Mouse (Mus musculus) forebrain, embryonic 12.5 days (tissue): ENCODE data around the gene Ptn. TPM values are rescaled to one million over a fixed set of nuclear protein-coding genes. Genes with fewer than 3 reads are reported as not detected.
A peak's percentile ranks its signal among the peaks of the same experiment; 100 is the strongest.

Experiments used
- ATAC-seq: fragments of 200-750 bp; cut with Nextera tagmentation; 2 replicates; pipeline ENCODE4 v1.8.0; 2017; ENCODE audit warnings: moderate TSS enrichment; ENCODE audit not compliant: low FRiP score
- H3K27ac ChIP-seq: fragments of 300-500 bp; sonication (generic); 2 replicates; pipeline ENCODE4 v1.5.1; 2016; ENCODE audit warnings: mild to moderate bottlenecking
- H3K27me3 ChIP-seq: fragments of 300-500 bp; sonication (generic); 2 replicates; pipeline ENCODE4 v1.6.1; 2016; ENCODE audit warnings: mild to moderate bottlenecking
- H3K36me3 ChIP-seq: fragments of 300-500 bp; sonication (generic); replicated peaks from 2 replicates; pipeline ENCODE4 v1.6.1; 2016; ENCODE audit warnings: mild to moderate bottlenecking
- H3K4me1 ChIP-seq: fragments of 300-500 bp; sonication (generic); 2 replicates; pipeline ENCODE4 v1.6.1; 2016
- H3K4me2 ChIP-seq: fragments of 300-500 bp; sonication (generic); 2 replicates; pipeline ENCODE4 v1.6.1; 2016; ENCODE audit warnings: mild to moderate bottlenecking, moderate library complexity
- H3K4me3 ChIP-seq: fragments of 300-500 bp; sonication (generic); replicated peaks from 2 replicates; pipeline ENCODE4 v1.5.1; 2016; ENCODE audit warnings: mild to moderate bottlenecking
- H3K9ac ChIP-seq: fragments of 300-500 bp; sonication (generic); 2 replicates; pipeline ENCODE4 v1.6.1; 2016; ENCODE audit warnings: mild to moderate bottlenecking
- H3K9me3 ChIP-seq: fragments of 300-500 bp; sonication (generic); 2 replicates; pipeline ENCODE4 v1.6.1; 2016
- WGBS: fragments of 180-500 bp; shearing (Covaris S2); methylation state at CpG from one replicate; pipeline ENCODE4 v1.1.7; 2016; 5-methylcytosine and 5-hydroxymethylcytosine counted together
- polyA plus RNA-seq: library from polyadenylated mRNA; unstranded; fragments of >200 nt; fragmentation: Nextera tagmentation; extraction: Ambion mirVana; gene quantifications from 2 replicates; pipeline ENCODE4 v1.2.1, GENCODE M21; 2016

The Ptn gene
- 310 and 357 TPM in 2 replicates for polyA plus RNA-seq

GRCm38 (mm10) chr6:36809747-36810285, at the start of gene Ptn:
Gene Ptn, minus strand, starts transcription at chr6:36810220.
- H3K4me2 ChIP-seq: peak within 1 kb of the TSS; percentile 56
- peak within 1 kb of the TSS; percentile 60 for H3K4me3 ChIP-seq
- peaks cover 36% of the 10 kb centered on the region for H3K4me1 ChIP-seq
- H3K27ac ChIP-seq: peak within 1 kb of the TSS; percentile 85
- under 1% methylated on average over 15 of the region's 15 CpGs for WGBS
- no peaks in the 10 kb centered on the region for H3K9me3 ChIP-seq
- H3K27me3 ChIP-seq: peaks cover 22% of the 10 kb centered on the region; the same call in 1 of the 2 replicates
- peak; percentile 83 for ATAC-seq
- peaks cover 9% of the 10 kb centered on the region; the same call in 1 of the 2 replicates for H3K36me3 ChIP-seq
- peak within 1 kb of the TSS; percentile 78 for H3K9ac ChIP-seq

- peaks cover 20% of the 10 kb centered on the region for H3K4me1 ChIP-seq
- no peaks in the 10 kb centered on the region for H3K9me3 ChIP-seq
- WGBS: 25% methylated on average over 3 of the region's 3 CpGs
- H3K4me3 ChIP-seq: no peak overlapping the region
- peak; percentile 73 for ATAC-seq
- H3K4me2 ChIP-seq: no peak overlapping the region
- peak overlapping the region; percentile 84 for H3K27ac ChIP-seq
- no peak overlapping the region for H3K9ac ChIP-seq
- H3K36me3 ChIP-seq: no peaks in the 10 kb centered on the region
- no peaks in the 10 kb centered on the region for H3K27me3 ChIP-seq
Measured at GRCm38 (mm10) chr6:36858258-36859041, 48.4 kb upstream of the Ptn start.

GRCm38 (mm10) chr6:36857627-36858257, 47.7 kb upstream of the Ptn start:
- Histone ChIP-seq H3K27me3 (no peaks in the 10 kb centered on the region), H3K36me3 (no peaks in the 10 kb centered on the region), H3K9me3 (no peaks in the 10 kb centered on the region), H3K4me2 (no peak overlapping the region), H3K9ac (no peak overlapping the region), H3K27ac (peak overlapping the region; percentile 84; the same call in 1 of the 2 replicates), H3K4me1 (peaks cover 20% of the 10 kb centered on the region), H3K4me3 (no peak overlapping the region)
- 18% methylated on average over 6 of the region's 6 CpGs for WGBS
- peak; percentile 81 for ATAC-seq

- no peaks in the 10 kb centered on the region for H3K36me3 ChIP-seq
- no peak for ATAC-seq
Measured at GRCm38 (mm10) chr6:36850422-36851129, 40.6 kb upstream of the Ptn start.

GRCm38 (mm10) chr6:36845288-36845687, 35.3 kb upstream of the Ptn start:
- Histone ChIP-seq H3K9me3 (no peaks in the 10 kb centered on the region), H3K27me3 (no peaks in the 10 kb centered on the region), H3K4me1 (no peaks in the 10 kb centered on the region), H3K36me3 (no peaks in the 10 kb centered on the region), H3K4me2 (no peak overlapping the region), H3K27ac (no peak overlapping the region), H3K4me3 (no peak overlapping the region), H3K9ac (no peak overlapping the region)
- 91% methylated on average over 1 of the region's 1 CpGs for WGBS
- ATAC-seq: no peak

More at GRCm38 (mm10) chr6:36850422-36851129, 40.6 kb upstream of the Ptn start:
- Histone ChIP-seq H3K4me2 (no peak overlapping the region), H3K9me3 (no peaks in the 10 kb centered on the region), H3K4me1 (no peaks in the 10 kb centered on the region), H3K9ac (no peak overlapping the region), H3K27me3 (no peaks in the 10 kb centered on the region), H3K27ac (0 out of 2 replicates have a peak overlapping the region, but pooled peaks have one; percentile 21), H3K4me3 (no peak overlapping the region)
- WGBS: 85% methylated on average over 7 of the region's 7 CpGs

GRCm38 (mm10) chr6:36844258-36844657, 34.2 kb upstream of the Ptn start:
- no peak overlapping the region for H3K9ac ChIP-seq
- 85% methylated on average over 6 of the region's 6 CpGs for WGBS
- no peak for ATAC-seq

GRCm38 (mm10) chr6:36843031-36843488, 33.0 kb upstream of the Ptn start:
- no peaks in the 10 kb centered on the region for H3K36me3 ChIP-seq
- no peak overlapping the region for H3K27ac ChIP-seq
- ATAC-seq: no peak
- no peaks in the 10 kb centered on the region for H3K27me3 ChIP-seq
- no peaks in the 10 kb centered on the region for H3K9me3 ChIP-seq
- no peaks in the 10 kb centered on the region for H3K4me1 ChIP-seq
- H3K9ac ChIP-seq: no peak overlapping the region
- no peak overlapping the region for H3K4me3 ChIP-seq
- 67% methylated on average over 3 of the region's 3 CpGs for WGBS
- H3K4me2 ChIP-seq: no peak overlapping the region

More at GRCm38 (mm10) chr6:36844258-36844657, 34.2 kb upstream of the Ptn start:
- H3K4me3 ChIP-seq: no peak overlapping the region
- no peak overlapping the region for H3K27ac ChIP-seq
- no peak overlapping the region for H3K4me2 ChIP-seq
- no peaks in the 10 kb centered on the region for H3K36me3 ChIP-seq
- no peaks in the 10 kb centered on the region for H3K9me3 ChIP-seq
- H3K4me1 ChIP-seq: no peaks in the 10 kb centered on the region
- no peaks in the 10 kb centered on the region for H3K27me3 ChIP-seq

- no peak overlapping the region for H3K27ac ChIP-seq
- H3K4me2 ChIP-seq: no peak overlapping the region
- no peaks in the 10 kb centered on the region for H3K9me3 ChIP-seq
- no peaks in the 10 kb centered on the region for H3K4me1 ChIP-seq
- 84% methylated on average over 5 of the region's 5 CpGs for WGBS
- H3K36me3 ChIP-seq: no peaks in the 10 kb centered on the region
- no peaks in the 10 kb centered on the region for H3K27me3 ChIP-seq
- no peak overlapping the region for H3K9ac ChIP-seq
- no peak for ATAC-seq
- H3K4me3 ChIP-seq: no peak overlapping the region
Measured at GRCm38 (mm10) chr6:36842101-36842922, 32.3 kb upstream of the Ptn start.

GRCm38 (mm10) chr6:36841701-36842100, 31.7 kb upstream of the Ptn start:
- Histone ChIP-seq H3K36me3 (no peaks in the 10 kb centered on the region), H3K9ac (no peak overlapping the region), H3K4me2 (no peak overlapping the region), H3K27me3 (no peaks in the 10 kb centered on the region), H3K4me1 (no peaks in the 10 kb centered on the region), H3K27ac (no peak overlapping the region), H3K9me3 (no peaks in the 10 kb centered on the region), H3K4me3 (no peak overlapping the region)
- ATAC-seq: no peak
- 73% methylated on average over 3 of the region's 3 CpGs for WGBS

- no peak overlapping the region for H3K4me3 ChIP-seq
- H3K9me3 ChIP-seq: no peaks in the 10 kb centered on the region
- H3K9ac ChIP-seq: no peak overlapping the region
- no peaks in the 10 kb centered on the region for H3K36me3 ChIP-seq
- no peak overlapping the region for H3K4me2 ChIP-seq
- no peak for ATAC-seq
- H3K4me1 ChIP-seq: peaks cover 5% of the 10 kb centered on the region; the same call in 1 of the 2 replicates
- no peaks in the 10 kb centered on the region for H3K27me3 ChIP-seq
- no peak overlapping the region for H3K27ac ChIP-seq
Measured at GRCm38 (mm10) chr6:36841174-36841573, 31.2 kb upstream of the Ptn start.

- Histone ChIP-seq H3K4me3 (no peak overlapping the region), H3K9ac (no peak overlapping the region), H3K36me3 (no peaks in the 10 kb centered on the region), H3K27ac (no peak overlapping the region), H3K9me3 (no peaks in the 10 kb centered on the region), H3K27me3 (no peaks in the 10 kb centered on the region), H3K4me1 (peaks cover 5% of the 10 kb centered on the region; the same call in 1 of the 2 replicates), H3K4me2 (no peak overlapping the region)
- 96% methylated on average over 1 of the region's 1 CpGs for WGBS
- no peak for ATAC-seq
Measured at GRCm38 (mm10) chr6:36838747-36839146, 28.7 kb upstream of the Ptn start.
